Mouse (Mus musculus) midbrain, embryonic 14.5 days (tissue): ENCODE measurements around the gene Hsd11b2. TPM values are rescaled to one million over a fixed set of nuclear protein-coding genes. Genes with fewer than 3 reads are reported as not detected.

Source experiments
- ATAC-seq: fragments of 200-750 bp; cut with Nextera tagmentation; 2 replicates; pipeline ENCODE4 v1.8.0; 2017; ENCODE audit warnings: moderate number of reproducible peaks, moderate library complexity; ENCODE audit not compliant: low FRiP score, low TSS enrichment
- DNase-seq: peaks from one replicate; pipeline ENCODE4 v3.0.0-alpha.2; 2015
- H3K27ac ChIP-seq: fragments of 300-500 bp; sonication (generic); replicated peaks from 2 replicates; pipeline ENCODE4 v1.5.1; 2014; ENCODE audit warnings: mild to moderate bottlenecking, low read depth, low read length, moderate library complexity
- H3K27me3 ChIP-seq: fragments of 300-500 bp; sonication (generic); 2 replicates; pipeline ENCODE4 v1.6.1; 2014; ENCODE audit warnings: low read length, control low read depth, mixed read lengths; ENCODE audit not compliant: control insufficient read depth, insufficient read depth
- H3K36me3 ChIP-seq: fragments of 300-500 bp; sonication (generic); 2 replicates; pipeline ENCODE4 v1.6.1; 2014; ENCODE audit warnings: low read length, control low read depth; ENCODE audit not compliant: control insufficient read depth, insufficient read depth
- H3K4me1 ChIP-seq: fragments of 300-500 bp; sonication (generic); 2 replicates; pipeline ENCODE4 v1.6.1; 2014; ENCODE audit warnings: mild to moderate bottlenecking, antibody characterized with exemption, low read length, control low read depth; ENCODE audit not compliant: control insufficient read depth, insufficient read depth
- H3K4me2 ChIP-seq: fragments of 300-500 bp; sonication (generic); 2 replicates; pipeline ENCODE4 v1.6.1; 2014; ENCODE audit warnings: mild to moderate bottlenecking, low read length, moderate library complexity
- H3K4me3 ChIP-seq: fragments of 300-500 bp; sonication (generic); replicated peaks from 2 replicates; pipeline ENCODE4 v1.5.1; 2014; ENCODE audit warnings: low read depth, low read length
- H3K9ac ChIP-seq: fragments of 300-500 bp; sonication (generic); replicated peaks from 2 replicates; pipeline ENCODE4 v1.6.1; 2014; ENCODE audit warnings: mild to moderate bottlenecking, low read length, moderate library complexity
- H3K9me3 ChIP-seq: fragments of 300-500 bp; sonication (generic); 2 replicates; pipeline ENCODE4 v1.6.1; 2016; ENCODE audit warnings: low read length, control low read depth, mixed read lengths; ENCODE audit not compliant: control insufficient read depth
- WGBS: fragments of 180-500 bp; shearing (Covaris S2); extraction: QIAGEN DNeasy Blood & Tissue Kit; methylation state at CpG from one replicate; pipeline ENCODE4 v1.1.7; 2014; 5-methylcytosine and 5-hydroxymethylcytosine counted together
- polyA plus RNA-seq: library from polyadenylated mRNA; unstranded; fragments of >200 nt; fragmentation: Nextera tagmentation; extraction: Ambion mirVana; gene quantifications from 2 replicates; pipeline ENCODE4 v1.2.1, GENCODE M21; 2014

The Hsd11b2 gene
- polyA plus RNA-seq, 1 experiment from 2014 or later: 9.7 TPM

GRCm38 (mm10) chr8:105481013-105481412, 37.5 kb upstream of the Hsd11b2 start:
- Histone ChIP-seq H3K27me3 (no peaks in the 10 kb centered on the region), H3K9ac (no peak overlapping the region), H3K36me3 (peaks cover 12% of the 10 kb centered on the region; the same call in 1 of the 2 replicates), H3K4me1 (0 out of 2 replicates have a peak, but pooled peaks cover 2% of the 10 kb centered on the region), H3K9me3 (no peaks in the 10 kb centered on the region), H3K4me2 (no peak overlapping the region), H3K4me3 (no peak overlapping the region), H3K27ac (no peak overlapping the region)
- ATAC-seq (no peak), DNase-seq (no peak)
- WGBS: 51% methylated on average over 2 of the region's 2 CpGs

DNA sequence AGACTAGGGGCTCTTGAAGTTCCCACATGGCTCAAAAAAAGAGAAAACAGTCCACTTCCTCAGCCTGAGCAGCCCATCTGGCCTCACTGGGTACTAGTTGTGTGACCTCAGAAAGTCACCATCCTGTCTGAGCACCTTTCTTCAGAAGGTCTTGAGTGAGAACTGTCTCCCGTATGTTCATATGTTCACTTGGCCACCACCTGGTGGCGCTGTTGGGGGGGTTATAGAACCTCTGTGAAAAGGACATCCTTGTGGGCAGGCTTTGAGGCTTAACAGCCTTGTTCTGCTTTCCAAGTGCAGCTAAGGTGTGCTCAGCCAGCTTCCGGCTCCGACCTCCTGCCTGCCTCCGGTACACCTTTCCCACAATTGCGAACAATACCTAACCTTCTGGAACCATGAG, 37.1 kb upstream of the Hsd11b2 start:
- 0 out of 2 replicates have a peak, but pooled peaks cover 2% of the 10 kb centered on the region for H3K4me1 ChIP-seq
- no peak overlapping the region for H3K9ac ChIP-seq
- no peak overlapping the region for H3K4me3 ChIP-seq
- no peak overlapping the region for H3K4me2 ChIP-seq
- DNase-seq: peak; percentile 55
- H3K27me3 ChIP-seq: no peaks in the 10 kb centered on the region
- peaks cover 12% of the 10 kb centered on the region; the same call in 1 of the 2 replicates for H3K36me3 ChIP-seq
- WGBS: 70% methylated on average over 6 of the region's 6 CpGs
- ATAC-seq: no peak
- H3K9me3 ChIP-seq: no peaks in the 10 kb centered on the region
- H3K27ac ChIP-seq: no peak overlapping the region

- WGBS: 84% methylated on average over 8 of the region's 8 CpGs
- no peak overlapping the region for H3K27ac ChIP-seq
- no peak for DNase-seq
- H3K9me3 ChIP-seq: no peaks in the 10 kb centered on the region
- H3K4me1 ChIP-seq: 0 out of 2 replicates have a peak, but pooled peaks cover 2% of the 10 kb centered on the region
- no peak overlapping the region for H3K4me2 ChIP-seq
- H3K4me3 ChIP-seq: no peak overlapping the region
- no peaks in the 10 kb centered on the region for H3K27me3 ChIP-seq
- ATAC-seq: no peak
- H3K36me3 ChIP-seq: peaks cover 12% of the 10 kb centered on the region; the same call in 1 of the 2 replicates
- H3K9ac ChIP-seq: no peak overlapping the region
These were observed 36.4 kb upstream of the Hsd11b2 start for GRCm38 (mm10) chr8:105482123-105482522.

DNA sequence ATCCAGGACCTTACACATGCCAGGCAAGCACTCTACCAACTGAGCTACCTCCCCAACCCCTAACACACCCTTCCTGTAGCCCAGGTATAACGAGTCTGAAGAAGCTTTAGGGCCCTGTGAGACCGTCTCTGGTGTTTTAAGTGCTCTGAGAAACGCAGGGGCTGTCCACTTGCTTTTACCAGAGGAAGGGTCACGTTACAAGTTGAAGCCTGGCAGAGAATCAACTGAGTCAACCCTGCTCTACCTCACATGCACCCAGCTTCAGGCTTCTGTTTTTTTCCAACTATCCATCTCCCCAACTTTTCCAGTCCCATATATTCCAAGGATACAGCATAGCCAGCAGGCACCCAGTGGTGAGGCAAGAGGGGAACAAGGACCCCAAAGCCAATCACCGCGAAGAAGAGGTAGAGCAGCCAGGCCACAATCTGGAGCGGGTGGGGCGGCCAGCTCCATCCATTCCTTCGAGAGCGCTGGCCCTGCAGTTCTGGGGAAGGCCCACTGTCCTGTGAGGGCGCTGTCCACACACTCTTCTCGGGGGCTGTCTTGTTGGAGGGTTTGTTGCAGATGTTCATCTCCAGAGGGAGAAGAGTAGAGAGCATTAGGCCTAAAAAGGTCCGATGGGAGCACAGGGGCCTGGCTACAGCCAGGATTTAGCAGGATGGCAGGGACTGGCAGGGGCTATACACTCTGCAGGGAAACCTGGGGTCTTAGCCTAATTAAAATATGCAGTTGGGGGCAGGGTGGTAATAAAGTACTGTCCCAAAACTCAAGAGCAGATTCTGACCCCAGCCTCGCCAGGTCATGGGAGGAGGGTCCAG, 35.1 kb upstream of the Hsd11b2 start:
- 30% methylated on average over 14 of the region's 14 CpGs for whole genome bisulfite sequencing
- H3K9me3 ChIP-seq: no peaks in the 10 kb centered on the region

GRCm38 (mm10) chr8:105484030-105484368, 34.6 kb upstream of the Hsd11b2 start:
- no peaks in the 10 kb centered on the region for H3K9me3 ChIP-seq
- H3K27ac ChIP-seq: no peak overlapping the region
- H3K4me3 ChIP-seq: no peak overlapping the region
- no peaks in the 10 kb centered on the region for H3K27me3 ChIP-seq
- H3K4me1 ChIP-seq: 0 out of 2 replicates have a peak, but pooled peaks cover 2% of the 10 kb centered on the region
- no peak overlapping the region for H3K9ac ChIP-seq
- no peak overlapping the region for H3K4me2 ChIP-seq
- H3K36me3 ChIP-seq: 0 out of 2 replicates have a peak, but pooled peaks cover 8% of the 10 kb centered on the region
- 22% methylated on average over 3 of the region's 3 CpGs for WGBS
- DNase-seq (no peak), ATAC-seq (no peak)

More for the DNA sequence above, 35.1 kb upstream of the Hsd11b2 start:
- DNase-seq (peak; percentile 66), ATAC-seq (no peak)
- Histone ChIP-seq H3K4me1 (0 out of 2 replicates have a peak, but pooled peaks cover 2% of the 10 kb centered on the region), H3K27me3 (no peaks in the 10 kb centered on the region), H3K36me3 (0 out of 2 replicates have a peak, but pooled peaks cover 9% of the 10 kb centered on the region), H3K4me2 (no peak overlapping the region), H3K9ac (no peak overlapping the region), H3K27ac (no peak overlapping the region), H3K4me3 (no peak overlapping the region)

- H3K4me2 ChIP-seq: no peak overlapping the region
- no peak; the same call in 1 of the 2 replicates for ATAC-seq
- WGBS: 21% methylated on average over 2 of the region's 2 CpGs
These were observed 34.2 kb upstream of the Hsd11b2 start for GRCm38 (mm10) chr8:105484392-105484791.

DNA sequence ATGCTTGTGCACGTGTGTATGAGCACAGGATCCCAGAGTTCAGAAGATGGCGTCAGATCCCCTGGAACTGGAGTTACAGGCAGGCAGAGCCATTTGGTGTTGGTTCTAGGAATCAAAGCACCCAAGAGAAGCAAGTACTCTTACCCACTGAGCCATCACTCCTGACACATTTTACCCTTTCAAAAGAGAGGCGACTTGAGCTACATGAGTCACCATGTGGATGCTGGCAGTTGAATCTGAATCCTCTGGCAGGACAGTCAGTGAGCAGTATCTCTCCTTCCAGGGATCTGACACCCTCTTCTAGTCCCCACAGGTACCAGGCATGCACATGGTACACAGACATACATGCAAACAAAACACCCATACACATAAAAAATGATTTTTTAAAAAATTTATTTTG, 30.5 kb upstream of the Hsd11b2 start:
- Histone ChIP-seq H3K4me3 (no peak overlapping the region), H3K9ac (no peak overlapping the region), H3K4me1 (0 out of 2 replicates have a peak, but pooled peaks cover 2% of the 10 kb centered on the region), H3K36me3 (0 out of 2 replicates have a peak, but pooled peaks cover 6% of the 10 kb centered on the region), H3K9me3 (no peaks in the 10 kb centered on the region), H3K27ac (no peak overlapping the region), H3K27me3 (no peaks in the 10 kb centered on the region), H3K4me2 (no peak overlapping the region)
- 78% methylated on average over 3 of the region's 3 CpGs for whole genome bisulfite sequencing
- ATAC-seq (no peak), DNase-seq (no peak)

More at GRCm38 (mm10) chr8:105484392-105484791, 34.2 kb upstream of the Hsd11b2 start:
- no peaks in the 10 kb centered on the region for H3K9me3 ChIP-seq
- H3K4me3 ChIP-seq: no peak overlapping the region
- DNase-seq: peak; percentile 74
- 0 out of 2 replicates have a peak, but pooled peaks cover 2% of the 10 kb centered on the region for H3K4me1 ChIP-seq
- no peaks in the 10 kb centered on the region for H3K27me3 ChIP-seq
- H3K27ac ChIP-seq: no peak overlapping the region
- 0 out of 2 replicates have a peak, but pooled peaks cover 6% of the 10 kb centered on the region for H3K36me3 ChIP-seq
- no peak overlapping the region for H3K9ac ChIP-seq

DNA sequence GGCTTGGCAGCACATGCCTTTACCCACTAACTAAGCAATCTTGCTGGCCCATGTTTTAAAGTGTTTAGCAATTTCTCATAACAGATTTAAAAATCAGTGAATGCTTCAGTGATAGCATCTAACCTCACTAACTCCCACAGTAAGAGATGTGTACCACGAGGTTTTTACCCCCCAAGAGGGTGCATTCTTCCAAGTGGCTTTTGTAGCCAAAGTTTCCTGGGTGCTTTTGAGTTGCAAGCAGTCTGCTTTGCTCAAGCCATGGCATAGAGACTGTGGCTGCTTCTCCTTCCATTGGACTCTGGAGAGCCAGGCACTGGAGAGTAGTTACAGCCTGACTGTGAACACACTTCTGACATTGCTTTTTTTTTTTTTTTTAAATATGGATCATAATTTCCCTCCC, 29.3 kb upstream of the Hsd11b2 start:
- Histone ChIP-seq H3K9me3 (no peaks in the 10 kb centered on the region), H3K27me3 (no peaks in the 10 kb centered on the region), H3K9ac (no peak overlapping the region), H3K27ac (no peak overlapping the region), H3K4me2 (no peak overlapping the region), H3K4me1 (no peaks in the 10 kb centered on the region), H3K4me3 (no peak overlapping the region), H3K36me3 (0 out of 2 replicates have a peak, but pooled peaks cover 6% of the 10 kb centered on the region)
- DNase-seq: no peak
- ATAC-seq: no peak
- 51% methylated on average over 1 of the region's 1 CpGs for WGBS
